Mouse (Mus musculus): Measurements from ENCODE around the gene Klhl9. TPM values are rescaled to one million over a fixed set of nuclear protein-coding genes. Genes with fewer than 3 reads are reported as not detected.
"Not testable (repeated sequence)": the region's sequence is repeated elsewhere in the genome, so short reads cannot be mapped to it uniquely, and the experiment has no call there.

Gene Klhl9
- polyA plus RNA-seq (2012; ENCODE audit: insufficient read depth, insufficient read length, missing spikeins): 60.5 and 64.8 TPM in 2 replicates

GRCm38 (mm10) chr4:88721791-88722721 is at the start of gene Klhl9, which contains the start of gene Gm26566:
TSS of gene Klhl9 (minus strand) at chr4:88722465.
TSS of gene Gm26566 (plus strand) at chr4:88721805.
- TF ChIP-seq POLR2A (IDR thresholded peaks at IDR 0.05; ENCODE audit: borderline replicate concordance, low read depth, low read length): no peak
- TF ChIP-seq CTCF (IDR thresholded peaks at IDR 0.05; ENCODE audit: low read depth, low read length): no peak
- Histone ChIP-seq H3K4me1 (ENCODE audit: control insufficient read depth, insufficient read depth, low read length) (peaks cover 31% of the 10 kb centered on the region), H3K4me3 (ENCODE audit: insufficient read depth, low read length) (peak within 1 kb of the TSS; percentile 86), H3K27ac (ENCODE audit: insufficient read depth, low read depth, low read length) (peak within 1 kb of the TSS; percentile 91)

DNA sequence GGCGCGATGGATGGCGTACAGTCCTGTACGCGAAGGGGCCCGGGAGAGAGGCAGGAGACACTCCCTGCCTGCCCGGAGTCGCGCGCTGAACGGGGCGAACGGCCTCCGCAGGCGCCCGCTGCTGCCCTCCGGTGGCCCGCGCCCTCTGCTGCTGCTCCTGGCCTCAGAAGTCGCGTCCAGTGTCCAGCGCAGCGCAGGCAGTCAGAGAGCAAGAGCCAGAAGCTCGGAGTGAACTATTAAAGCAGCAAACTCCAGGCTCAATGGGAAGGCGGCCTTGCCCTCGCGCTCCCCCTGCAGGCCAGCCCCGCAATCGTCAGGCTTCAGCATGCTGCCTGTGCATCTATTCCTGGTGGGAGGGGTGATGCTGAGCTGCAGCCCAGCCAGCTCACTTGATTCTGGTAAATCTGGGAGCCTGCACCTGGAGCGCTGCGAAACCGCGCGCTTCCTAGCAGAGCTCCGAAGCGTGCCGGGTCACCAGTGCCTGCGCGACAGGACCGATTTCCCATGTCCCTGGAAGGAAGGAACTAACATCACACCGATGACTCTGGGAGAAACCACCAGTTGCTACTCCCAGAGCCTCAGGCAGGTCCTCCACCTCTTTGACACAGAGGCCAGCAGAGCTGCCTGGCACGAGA is 41.2 kb upstream of the Klhl9 start:
- peak overlapping the region; percentile 41 for H3K4me3 ChIP-seq (ENCODE audit: insufficient read depth, low read length)
- H3K27ac ChIP-seq (ENCODE audit: insufficient read depth, low read depth, low read length); H3K4me1 ChIP-seq (ENCODE audit: control insufficient read depth, insufficient read depth, low read length): not testable (repeated sequence)

GRCm38 (mm10) chr4:88762341-88762740 is 40.1 kb upstream of the Klhl9 start:
- not testable (repeated sequence) for H3K27ac ChIP-seq (ENCODE audit: insufficient read depth, low read depth, low read length); H3K4me1 ChIP-seq (ENCODE audit: control insufficient read depth, insufficient read depth, low read length); H3K4me3 ChIP-seq (ENCODE audit: insufficient read depth, low read length)

DNA sequence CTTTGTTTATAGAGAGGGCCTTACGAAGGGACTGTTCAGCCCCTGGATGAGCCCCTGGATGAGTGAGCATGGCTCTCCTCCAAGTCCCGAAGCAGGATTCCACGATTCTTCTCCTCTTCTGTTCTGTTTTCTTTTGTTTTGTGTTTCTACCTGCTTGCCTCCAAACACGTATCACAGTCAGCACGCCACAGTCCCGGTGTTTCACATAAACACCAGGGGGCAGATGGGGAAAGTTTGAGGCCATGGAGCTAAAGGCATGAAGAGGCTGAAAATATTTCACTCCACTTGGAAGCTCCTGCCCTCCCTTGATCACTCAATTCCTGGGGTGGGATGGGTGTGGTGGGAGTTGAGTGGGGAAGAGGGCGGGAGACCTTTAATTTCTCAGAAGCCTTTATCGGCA is 39.5 kb upstream of the Klhl9 start:
- H3K4me3 ChIP-seq (ENCODE audit: insufficient read depth, low read length); H3K4me1 ChIP-seq (ENCODE audit: control insufficient read depth, insufficient read depth, low read length); H3K27ac ChIP-seq (ENCODE audit: insufficient read depth, low read depth, low read length): not testable (repeated sequence)

GRCm38 (mm10) chr4:88760431-88760830 is 38.2 kb upstream of the Klhl9 start:
- Histone ChIP-seq H3K4me3 (ENCODE audit: insufficient read depth, low read length) (peak overlapping the region; percentile 51), H3K27ac (ENCODE audit: insufficient read depth, low read depth, low read length) (peak overlapping the region; percentile 48)
- H3K4me1 ChIP-seq (ENCODE audit: control insufficient read depth, insufficient read depth, low read length): not testable (repeated sequence)

DNA sequence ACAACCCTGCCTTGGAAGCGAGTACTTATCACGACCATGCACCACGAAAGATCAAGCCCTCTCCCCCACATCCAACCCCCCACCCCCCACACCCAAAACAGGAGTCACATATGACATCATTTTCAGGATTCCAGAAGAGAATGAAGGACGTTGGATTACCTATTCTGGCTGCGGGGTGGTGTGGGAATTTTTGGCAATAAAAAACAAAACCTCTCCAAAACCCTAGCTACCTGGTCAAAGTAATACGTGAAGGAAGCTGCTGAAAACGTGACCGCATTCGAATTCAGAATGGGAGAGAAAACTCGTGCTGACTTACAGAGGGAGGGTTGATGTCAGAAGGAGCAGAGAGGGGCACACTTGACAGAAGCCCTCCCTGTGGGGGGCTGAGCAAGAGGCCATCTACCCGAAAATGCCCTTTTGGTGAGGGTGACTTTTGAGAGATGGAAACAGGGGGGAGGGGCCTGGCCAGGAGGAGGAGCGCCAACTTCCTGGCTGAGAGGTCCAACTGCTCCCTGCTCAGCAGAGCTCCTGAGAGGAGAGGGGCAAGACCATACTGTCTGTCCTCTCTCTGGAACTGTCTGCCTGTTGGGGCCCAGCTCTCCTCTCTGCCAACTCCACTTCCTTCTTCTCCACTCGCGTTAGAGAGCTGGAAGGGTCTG is 37.5 kb upstream of the Klhl9 start, which contains the start of gene Gm13283:
TSS of gene Gm13283 (plus strand) at position 510 of the 659 bp plus-strand sequence.
- H3K4me1 ChIP-seq (ENCODE audit: control insufficient read depth, insufficient read depth, low read length): not testable (repeated sequence)
- H3K27ac ChIP-seq (ENCODE audit: insufficient read depth, low read depth, low read length): peak within 1 kb of the TSS; percentile 48
- H3K4me3 ChIP-seq (ENCODE audit: insufficient read depth, low read length): peak within 1 kb of the TSS; percentile 51

- H3K4me1 ChIP-seq (ENCODE audit: control insufficient read depth, insufficient read depth, low read length); H3K4me3 ChIP-seq (ENCODE audit: insufficient read depth, low read length); H3K27ac ChIP-seq (ENCODE audit: insufficient read depth, low read depth, low read length): not testable (repeated sequence)
Measured at GRCm38 (mm10) chr4:88758751-88759150, 36.5 kb upstream of the Klhl9 start.

DNA sequence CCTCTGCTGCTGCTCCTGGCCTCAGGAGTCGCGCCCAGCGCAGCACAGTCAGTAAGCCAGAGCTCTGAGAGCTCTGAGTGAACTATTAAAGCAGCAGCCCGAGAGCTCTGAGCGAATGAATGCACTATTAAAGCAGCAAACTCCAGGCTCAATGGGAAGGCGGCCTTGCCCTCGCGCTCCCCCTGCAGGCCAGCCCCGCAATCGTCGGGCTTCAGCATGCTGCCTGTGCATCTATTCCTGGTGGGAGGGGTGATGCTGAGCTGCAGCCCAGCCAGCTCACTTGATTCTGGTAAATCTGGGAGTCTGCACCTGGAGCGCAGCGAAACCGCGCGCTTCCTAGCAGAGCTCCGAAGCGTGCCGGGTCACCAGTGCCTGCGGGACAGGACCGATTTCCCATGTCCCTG is 35.4 kb upstream of the Klhl9 start:
- Histone ChIP-seq H3K4me3 (ENCODE audit: insufficient read depth, low read length) (peak overlapping the region; percentile 60), H3K27ac (ENCODE audit: insufficient read depth, low read depth, low read length) (peak overlapping the region; percentile 59; the same call in 1 of the 2 replicates)
- peak; percentile 13; the same call in 1 of the 2 replicates for TF ChIP-seq CTCF (IDR thresholded peaks at IDR 0.05; ENCODE audit: low read depth, low read length)
- not testable (repeated sequence) for H3K4me1 ChIP-seq (ENCODE audit: control insufficient read depth, insufficient read depth, low read length)

- Histone ChIP-seq H3K4me3 (ENCODE audit: insufficient read depth, low read length) (peak overlapping the region; percentile 60), H3K27ac (ENCODE audit: insufficient read depth, low read depth, low read length) (peak overlapping the region; percentile 59)
- H3K4me1 ChIP-seq (ENCODE audit: control insufficient read depth, insufficient read depth, low read length): not testable (repeated sequence)
Measured at GRCm38 (mm10) chr4:88756581-88757513, 34.6 kb upstream of the Klhl9 start.

- H3K4me3 ChIP-seq (ENCODE audit: insufficient read depth, low read length); H3K27ac ChIP-seq (ENCODE audit: insufficient read depth, low read depth, low read length); H3K4me1 ChIP-seq (ENCODE audit: control insufficient read depth, insufficient read depth, low read length): not testable (repeated sequence)
Measured at GRCm38 (mm10) chr4:88754818-88755340, 32.6 kb upstream of the Klhl9 start, which contains the start of gene Gm13271. TSS of gene Gm13271 (plus strand) at chr4:88754868.

All from bone marrow macrophage, adult 2 months (primary cell).